Mouse (Mus musculus) 3134 (cell line): ENCODE measurements around the gene Chrnb1.
A peak's percentile ranks its signal among the peaks of the same experiment; 100 is the strongest.

Experiments used
- DNase-seq: peaks from one replicate; pipeline ENCODE4 v3.0.0-alpha.2; 2011; ENCODE audit warnings: low spot score; ENCODE audit not compliant: insufficient read length; ENCODE audit errors: extremely low read depth

The Chrnb1 gene

GRCm38 (mm10) chr11:69804972-69805909 is 9.5 kb upstream of the Chrnb1 start, which contains the start of gene Tmem102:
Gene Tmem102 (minus strand): TSS chr11:69805624.
- DNase-seq = no peak

GRCm38 (mm10) chr11:69804652-69804940 is 8.9 kb upstream of the Chrnb1 start:
- no peak for DNase-seq

- peak; percentile 74 for DNase-seq
These were observed 8.3 kb upstream of the Chrnb1 start for GRCm38 (mm10) chr11:69803786-69804651.

GRCm38 (mm10) chr11:69803328-69803727 is 7.6 kb upstream of the Chrnb1 start:
- DNase-seq = no peak

GRCm38 (mm10) chr11:69802648-69803105 is 6.9 kb upstream of the Chrnb1 start:
- no peak for DNase-seq

- DNase-seq = no peak
These were observed 5.7 kb upstream of the Chrnb1 start, which contains the start of gene Fgf11 for GRCm38 (mm10) chr11:69801379-69801977. Gene Fgf11 (minus strand): TSS chr11:69801857.

- no peak for DNase-seq
These were observed 4.9 kb upstream of the Chrnb1 start for GRCm38 (mm10) chr11:69800392-69801197.

GRCm38 (mm10) chr11:69800138-69800391 is 4.3 kb upstream of the Chrnb1 start:
- no peak for DNase-seq

- no peak for DNase-seq
These were observed 3.8 kb upstream of the Chrnb1 start for GRCm38 (mm10) chr11:69799394-69800137.

GRCm38 (mm10) chr11:69797924-69798323 is 2.2 kb upstream of the Chrnb1 start:
- peak; percentile 76 for DNase-seq

- no peak for DNase-seq
These were observed 266 bp upstream of the Chrnb1 start for GRCm38 (mm10) chr11:69795983-69796435.

GRCm38 (mm10) chr11:69793429-69793828 is 2.3 kb downstream of the Chrnb1 start:
- DNase-seq = no peak

- DNase-seq = no peak
These were observed 4.3 kb downstream of the Chrnb1 start for GRCm38 (mm10) chr11:69791420-69791819.

GRCm38 (mm10) chr11:69789431-69789830 is 6.3 kb downstream of the Chrnb1 start:
- no peak for DNase-seq

GRCm38 (mm10) chr11:69787306-69787705 is 8.4 kb downstream of the Chrnb1 start:
- no peak for DNase-seq

GRCm38 (mm10) chr11:69784793-69785272 is 10.9 kb downstream of the Chrnb1 start:
- DNase-seq = no peak

- no peak for DNase-seq
These were observed 13.9 kb downstream of the Chrnb1 start for GRCm38 (mm10) chr11:69781828-69782227.

GRCm38 (mm10) chr11:69778985-69779384 is 16.8 kb downstream of the Chrnb1 start:
- DNase-seq = no peak

- DNase-seq = no peak
These were observed 17.3 kb downstream of the Chrnb1 start for GRCm38 (mm10) chr11:69778258-69778982.
